Mouse (Mus musculus) 3T3-L1 (cell line): Measurements from ENCODE around the gene Crb1.

Experiments used
- DNase-seq: peaks from one replicate; pipeline ENCODE4 v3.0.0-alpha.2; 2015; ENCODE audit warnings: low read depth, low spot score

Gene Crb1

GRCm38 (mm10) chr1:139224309-139224949 lies 152.5 kb downstream of the Crb1 start:
- DNase-seq: no peak

GRCm38 (mm10) chr1:139223804-139224203 lies 153.1 kb downstream of the Crb1 start:
- no peak for DNase-seq

GRCm38 (mm10) chr1:139215311-139215710 lies 161.6 kb downstream of the Crb1 start:
- DNase-seq: no peak

GRCm38 (mm10) chr1:139210505-139210904 lies 166.4 kb downstream of the Crb1 start:
- peak; percentile 47 for DNase-seq

GRCm38 (mm10) chr1:139209796-139210195 lies 167.1 kb downstream of the Crb1 start:
- peak; percentile 52 for DNase-seq

- DNase-seq: no peak
These were observed 170.6 kb downstream of the Crb1 start for GRCm38 (mm10) chr1:139206259-139206658.

GRCm38 (mm10) chr1:139203026-139203425 lies 173.9 kb downstream of the Crb1 start:
- no peak for DNase-seq

- DNase-seq: no peak
These were observed 182.4 kb downstream of the Crb1 start for GRCm38 (mm10) chr1:139194428-139195028.

- DNase-seq: no peak
These were observed 182.9 kb downstream of the Crb1 start for GRCm38 (mm10) chr1:139194011-139194410.

- no peak for DNase-seq
These were observed 184.3 kb downstream of the Crb1 start for GRCm38 (mm10) chr1:139192635-139193034.

GRCm38 (mm10) chr1:139180481-139181149 lies 196.3 kb downstream of the Crb1 start:
- peak; percentile 20 for DNase-seq

- DNase-seq: no peak
These were observed 197.2 kb downstream of the Crb1 start for GRCm38 (mm10) chr1:139179707-139180106.

- DNase-seq: no peak
These were observed 202.7 kb downstream of the Crb1 start for GRCm38 (mm10) chr1:139174058-139174832.

GRCm38 (mm10) chr1:139162814-139163213 lies 214.1 kb downstream of the Crb1 start:
- peak; percentile 68 for DNase-seq

GRCm38 (mm10) chr1:139161619-139162018 lies 215.3 kb downstream of the Crb1 start:
- peak; percentile 49 for DNase-seq

GRCm38 (mm10) chr1:139156397-139156796 lies 220.5 kb downstream of the Crb1 start:
- DNase-seq: peak; percentile 73

- DNase-seq: no peak
These were observed 223.4 kb downstream of the Crb1 start for GRCm38 (mm10) chr1:139153493-139153892.

- DNase-seq: no peak
These were observed 223.9 kb downstream of the Crb1 start for GRCm38 (mm10) chr1:139153006-139153405.
